Mouse (Mus musculus) kidney, postnatal 0 days (tissue): ENCODE results near the gene Oprl1. TPM values are rescaled to one million over a fixed set of nuclear protein-coding genes. Genes with fewer than 3 reads are reported as not detected.

Experiments used
- ATAC-seq: fragments of 200-750 bp; cut with Nextera tagmentation; replicated peaks from 2 replicates; pipeline ENCODE4 v1.8.0; 2017; ENCODE audit warnings: low read depth, moderate number of reproducible peaks, moderate TSS enrichment, moderate library complexity; ENCODE audit not compliant: low FRiP score
- DNase-seq: peaks from one replicate; pipeline ENCODE4 v3.0.0-alpha.2; 2016; ENCODE audit warnings: low spot score
- H3K27ac ChIP-seq: fragments of 300-500 bp; sonication (generic); 2 replicates; pipeline ENCODE4 v1.5.1; 2014; ENCODE audit warnings: mild to moderate bottlenecking
- H3K27me3 ChIP-seq: fragments of 300-500 bp; sonication (generic); 2 replicates; pipeline ENCODE4 v1.6.1; 2014; ENCODE audit warnings: low read length, mixed read lengths; ENCODE audit not compliant: insufficient read depth
- H3K36me3 ChIP-seq: fragments of 300-500 bp; sonication (generic); 2 replicates; pipeline ENCODE4 v1.6.1; 2014; ENCODE audit warnings: low read length, mixed read lengths; ENCODE audit not compliant: insufficient read depth
- H3K4me1 ChIP-seq: fragments of 300-500 bp; sonication (generic); replicated peaks from 2 replicates; pipeline ENCODE4 v1.6.1; 2014; ENCODE audit warnings: antibody characterized with exemption, low read length, mixed read lengths; ENCODE audit not compliant: insufficient read depth
- H3K4me2 ChIP-seq: fragments of 300-500 bp; sonication (generic); 2 replicates; pipeline ENCODE4 v1.6.1; 2014; ENCODE audit warnings: mild to moderate bottlenecking, low read length, moderate library complexity, mixed read lengths
- H3K4me3 ChIP-seq: fragments of 300-500 bp; sonication (generic); replicated peaks from 2 replicates; pipeline ENCODE4 v1.5.1; 2014; ENCODE audit warnings: low read depth, low read length
- H3K9ac ChIP-seq: fragments of 300-500 bp; sonication (generic); 2 replicates; pipeline ENCODE4 v1.6.1; 2014; ENCODE audit warnings: low read depth, low read length
- H3K9me3 ChIP-seq: fragments of 300-500 bp; sonication (generic); replicated peaks from 2 replicates; pipeline ENCODE4 v1.6.1; 2016; ENCODE audit warnings: low read length, inconsistent platforms, mixed read lengths
- CTCF ChIP-seq: IDR thresholded peaks from 2 replicates; pipeline ENCODE4 v1.5.1; 2016; ENCODE audit warnings: antibody characterized with exemption, low read depth, mild to moderate bottlenecking, moderate library complexity
- WGBS: fragments of 180-500 bp; shearing (Covaris S2); extraction: QIAGEN DNeasy Blood & Tissue Kit; methylation state at CpG from one replicate; pipeline ENCODE4 v1.1.7; 2014; 5-methylcytosine and 5-hydroxymethylcytosine counted together
- polyA plus RNA-seq: library from polyadenylated mRNA; unstranded; fragments of >200 nt; fragmentation: Nextera tagmentation; extraction: Ambion mirVana; gene quantifications from 2 replicates; pipeline ENCODE4 v1.2.1, GENCODE M21; 2015

The Oprl1 gene
- polyA plus RNA-seq, 1 experiment from 2014 or later = 0.25 TPM

- H3K27ac ChIP-seq = no peak overlapping the region
- H3K9ac ChIP-seq = no peak overlapping the region
- no peak overlapping the region for H3K4me2 ChIP-seq
- H3K4me3 ChIP-seq = no peak overlapping the region
- peaks cover 20% of the 10 kb centered on the region for H3K36me3 ChIP-seq
- no peaks in the 10 kb centered on the region for H3K27me3 ChIP-seq
- DNase-seq = no peak
- no peak for TF ChIP-seq CTCF
- H3K4me1 ChIP-seq = no peaks in the 10 kb centered on the region
- no peaks in the 10 kb centered on the region for H3K9me3 ChIP-seq
- ATAC-seq = no peak
- 96% methylated on average over 8 of the region's 8 CpGs for WGBS
Observed at GRCm38 (mm10) chr2:181687586-181687985, 27.2 kb upstream of the Oprl1 start.

- Histone ChIP-seq H3K4me2 (no peak overlapping the region), H3K9me3 (no peaks in the 10 kb centered on the region), H3K27ac (no peak overlapping the region), H3K36me3 (peaks cover 20% of the 10 kb centered on the region), H3K4me1 (0 out of 2 replicates have a peak, but pooled peaks cover 6% of the 10 kb centered on the region), H3K9ac (no peak overlapping the region), H3K27me3 (no peaks in the 10 kb centered on the region), H3K4me3 (no peak overlapping the region)
- 91% methylated on average over 10 of the region's 10 CpGs for WGBS
- ATAC-seq = no peak
- DNase-seq = no peak
- no peak for TF ChIP-seq CTCF
Observed at GRCm38 (mm10) chr2:181689466-181690160, 25.2 kb upstream of the Oprl1 start.

- Histone ChIP-seq H3K4me2 (no peak overlapping the region), H3K4me3 (no peak overlapping the region), H3K27ac (no peak overlapping the region), H3K27me3 (no peaks in the 10 kb centered on the region), H3K9me3 (no peaks in the 10 kb centered on the region), H3K4me1 (0 out of 2 replicates have a peak, but pooled peaks cover 6% of the 10 kb centered on the region), H3K9ac (no peak overlapping the region), H3K36me3 (peaks cover 15% of the 10 kb centered on the region)
- no peak for DNase-seq
- TF ChIP-seq CTCF = no peak
- no peak for ATAC-seq
- WGBS = 85% methylated on average over 6 of the region's 6 CpGs
Observed at GRCm38 (mm10) chr2:181691083-181691482, 23.7 kb upstream of the Oprl1 start.

- DNase-seq (no peak), ATAC-seq (no peak)
- H3K27ac ChIP-seq = no peak overlapping the region
- 92% methylated on average over 4 of the region's 4 CpGs for WGBS
- TF ChIP-seq CTCF = no peak
- H3K9me3 ChIP-seq = no peaks in the 10 kb centered on the region
- H3K27me3 ChIP-seq = no peaks in the 10 kb centered on the region
- 0 out of 2 replicates have a peak, but pooled peaks cover 6% of the 10 kb centered on the region for H3K4me1 ChIP-seq
- no peak overlapping the region for H3K4me3 ChIP-seq
- H3K4me2 ChIP-seq = no peak overlapping the region; the same call in 1 of the 2 replicates
- H3K9ac ChIP-seq = 0 out of 2 replicates have a peak overlapping the region, but pooled peaks have one; percentile 23
- peaks cover 15% of the 10 kb centered on the region for H3K36me3 ChIP-seq
Observed at GRCm38 (mm10) chr2:181691571-181691970, 23.2 kb upstream of the Oprl1 start.

- 0 out of 2 replicates have a peak overlapping the region, but pooled peaks have one; percentile 98 for H3K4me2 ChIP-seq
- WGBS = 93% methylated on average over 3 of the region's 3 CpGs
- H3K4me3 ChIP-seq = no peak overlapping the region
- TF ChIP-seq CTCF = no peak
- H3K9me3 ChIP-seq = no peaks in the 10 kb centered on the region
- 0 out of 2 replicates have a peak, but pooled peaks cover 6% of the 10 kb centered on the region for H3K4me1 ChIP-seq
- no peak overlapping the region for H3K9ac ChIP-seq
- H3K27ac ChIP-seq = no peak overlapping the region
- peaks cover 15% of the 10 kb centered on the region for H3K36me3 ChIP-seq
- ATAC-seq (no peak), DNase-seq (no peak)
- H3K27me3 ChIP-seq = no peaks in the 10 kb centered on the region
Observed at GRCm38 (mm10) chr2:181692304-181692703, 22.5 kb upstream of the Oprl1 start.

GRCm38 (mm10) chr2:181693339-181694280 is 21.2 kb upstream of the Oprl1 start, which contains the start of gene Rgs19:
Rgs19 (minus strand) TSS chr2:181693977.
- WGBS = under 1% methylated on average over 62 of the region's 75 CpGs
- no peak within 1 kb of the TSS for H3K27ac ChIP-seq

More at GRCm38 (mm10) chr2:181693339-181694280, 21.2 kb upstream of the Oprl1 start, which contains the start of gene Rgs19:
- Histone ChIP-seq H3K27me3 (no peaks in the 10 kb centered on the region), H3K4me3 (peak within 1 kb of the TSS; percentile 58), H3K9me3 (no peaks in the 10 kb centered on the region), H3K9ac (peak within 1 kb of the TSS; percentile 63), H3K36me3 (peaks cover 7% of the 10 kb centered on the region; the same call in 1 of the 2 replicates), H3K4me2 (peak within 1 kb of the TSS; percentile 98), H3K4me1 (0 out of 2 replicates have a peak, but pooled peaks cover 6% of the 10 kb centered on the region)
- peak; percentile 80 for DNase-seq
- ATAC-seq = peak; percentile 67
- no peak for TF ChIP-seq CTCF
